Mouse (Mus musculus) neural tube, embryonic 15.5 days (tissue): ENCODE data around the gene Baiap2. TPM values are rescaled to one million over a fixed set of nuclear protein-coding genes. Genes with fewer than 3 reads are reported as not detected.
A peak's percentile ranks its signal among the peaks of the same experiment; 100 is the strongest.

Source experiments
- ATAC-seq: fragments of 200-750 bp; cut with Nextera tagmentation; 2 replicates; pipeline ENCODE4 v1.8.0; 2017; ENCODE audit warnings: mild to moderate bottlenecking, moderate TSS enrichment, moderate library complexity; ENCODE audit not compliant: low FRiP score
- H3K27ac ChIP-seq: fragments of 300-500 bp; sonication (generic); replicated peaks from 2 replicates; pipeline ENCODE4 v1.5.1; 2015; ENCODE audit warnings: mild to moderate bottlenecking, inconsistent platforms
- H3K27me3 ChIP-seq: fragments of 300-500 bp; sonication (generic); replicated peaks from 2 replicates; pipeline ENCODE4 v1.6.1; 2015; ENCODE audit warnings: inconsistent platforms
- H3K36me3 ChIP-seq: fragments of 300-500 bp; sonication (generic); 2 replicates; pipeline ENCODE4 v1.6.1; 2015; ENCODE audit warnings: inconsistent platforms
- H3K4me1 ChIP-seq: fragments of 300-500 bp; sonication (generic); 2 replicates; pipeline ENCODE4 v1.6.1; 2015; ENCODE audit warnings: inconsistent platforms
- H3K4me2 ChIP-seq: fragments of 300-500 bp; sonication (generic); 2 replicates; pipeline ENCODE4 v1.6.1; 2015; ENCODE audit warnings: inconsistent platforms, mild to moderate bottlenecking, moderate library complexity
- H3K4me3 ChIP-seq: fragments of 300-500 bp; sonication (generic); replicated peaks from 2 replicates; pipeline ENCODE4 v1.5.1; 2015; ENCODE audit warnings: mild to moderate bottlenecking, inconsistent platforms
- H3K9ac ChIP-seq: fragments of 300-500 bp; sonication (generic); replicated peaks from 2 replicates; pipeline ENCODE4 v1.6.1; 2015; ENCODE audit warnings: mild to moderate bottlenecking, inconsistent platforms
- H3K9me3 ChIP-seq: fragments of 300-500 bp; sonication (generic); replicated peaks from 2 replicates; pipeline ENCODE4 v1.6.1; 2016; ENCODE audit warnings: inconsistent platforms
- WGBS: fragments of 180-500 bp; shearing (Covaris S2); methylation state at CpG from one replicate; pipeline ENCODE4 v1.1.7; 2015; ENCODE audit warnings: mixed read lengths; 5-methylcytosine and 5-hydroxymethylcytosine counted together
- polyA plus RNA-seq: library from polyadenylated mRNA; unstranded; fragments of >200 nt; fragmentation: Nextera tagmentation; extraction: Ambion mirVana; gene quantifications from 2 replicates; pipeline ENCODE4 v1.2.1, GENCODE M21; 2015

The Baiap2 gene
- polyA plus RNA-seq, 1 experiment from 2014 or later = 16.6 TPM

GRCm38 (mm10) chr11:119937772-119938502, 4.6 kb upstream of the Baiap2 start:
- no peak overlapping the region for H3K27ac ChIP-seq
- peaks cover 56% of the 10 kb centered on the region for H3K4me1 ChIP-seq
- WGBS = 64% methylated on average over 19 of the region's 19 CpGs
- no peaks in the 10 kb centered on the region for H3K27me3 ChIP-seq
- no peak overlapping the region for H3K9ac ChIP-seq
- H3K4me3 ChIP-seq = no peak overlapping the region
- ATAC-seq = no peak
- H3K4me2 ChIP-seq = no peak overlapping the region
- no peaks in the 10 kb centered on the region for H3K9me3 ChIP-seq
- H3K36me3 ChIP-seq = no peaks in the 10 kb centered on the region

GRCm38 (mm10) chr11:119939073-119939710, 3.4 kb upstream of the Baiap2 start:
- Histone ChIP-seq H3K4me3 (no peak overlapping the region), H3K27ac (no peak overlapping the region), H3K9ac (0 out of 2 replicates have a peak overlapping the region, but pooled peaks have one; percentile 21), H3K9me3 (no peaks in the 10 kb centered on the region), H3K4me2 (no peak overlapping the region), H3K36me3 (no peaks in the 10 kb centered on the region), H3K4me1 (peaks cover 68% of the 10 kb centered on the region), H3K27me3 (no peaks in the 10 kb centered on the region)
- 48% methylated on average over 8 of the region's 8 CpGs for WGBS
- no peak for ATAC-seq

GRCm38 (mm10) chr11:119939711-119940106, 2.9 kb upstream of the Baiap2 start:
- Histone ChIP-seq H3K27me3 (no peaks in the 10 kb centered on the region), H3K36me3 (no peaks in the 10 kb centered on the region), H3K9me3 (no peaks in the 10 kb centered on the region), H3K4me2 (no peak overlapping the region), H3K4me1 (peaks cover 73% of the 10 kb centered on the region), H3K4me3 (no peak overlapping the region), H3K9ac (no peak overlapping the region), H3K27ac (no peak overlapping the region)
- WGBS = 77% methylated on average over 4 of the region's 4 CpGs
- ATAC-seq = no peak

- no peak overlapping the region for H3K9ac ChIP-seq
- no peak overlapping the region for H3K27ac ChIP-seq
- ATAC-seq = no peak
- H3K27me3 ChIP-seq = no peaks in the 10 kb centered on the region
- WGBS = 57% methylated on average over 11 of the region's 11 CpGs
- H3K4me1 ChIP-seq = peaks cover 77% of the 10 kb centered on the region
- H3K4me3 ChIP-seq = no peak overlapping the region
- no peaks in the 10 kb centered on the region for H3K9me3 ChIP-seq
- no peak overlapping the region for H3K4me2 ChIP-seq
- H3K36me3 ChIP-seq = no peaks in the 10 kb centered on the region
Observed at GRCm38 (mm10) chr11:119940142-119940541, 2.4 kb upstream of the Baiap2 start.

GRCm38 (mm10) chr11:119941794-119942193, 769 bp upstream of the Baiap2 start:
- 3% methylated on average over 8 of the region's 8 CpGs for WGBS
- H3K36me3 ChIP-seq = no peaks in the 10 kb centered on the region
- 0 out of 2 replicates have a peak, but pooled peaks cover 4% of the 10 kb centered on the region for H3K27me3 ChIP-seq
- H3K4me3 ChIP-seq = peak overlapping the region; percentile 73
- H3K9me3 ChIP-seq = no peaks in the 10 kb centered on the region
- ATAC-seq = no peak
- peaks cover 73% of the 10 kb centered on the region for H3K4me1 ChIP-seq
- H3K27ac ChIP-seq = peak overlapping the region; percentile 83; the same call in 1 of the 2 replicates
- peak overlapping the region; percentile 97 for H3K4me2 ChIP-seq
- H3K9ac ChIP-seq = peak overlapping the region; percentile 62

GRCm38 (mm10) chr11:119942201-119942726, 299 bp upstream of the Baiap2 start:
- WGBS = under 1% methylated on average over 42 of the region's 43 CpGs
- Histone ChIP-seq H3K9me3 (no peaks in the 10 kb centered on the region), H3K9ac (peak overlapping the region; percentile 62), H3K4me1 (peaks cover 69% of the 10 kb centered on the region), H3K36me3 (no peaks in the 10 kb centered on the region), H3K4me3 (peak overlapping the region; percentile 73), H3K4me2 (peak overlapping the region; percentile 97), H3K27me3 (0 out of 2 replicates have a peak, but pooled peaks cover 4% of the 10 kb centered on the region), H3K27ac (peak overlapping the region; percentile 83)
- peak; percentile 39; the same call in 1 of the 2 replicates for ATAC-seq

GRCm38 (mm10) chr11:119943428-119943988, 945 bp downstream of the Baiap2 start:
- Histone ChIP-seq H3K27me3 (0 out of 2 replicates have a peak, but pooled peaks cover 4% of the 10 kb centered on the region), H3K4me1 (peaks cover 68% of the 10 kb centered on the region), H3K4me3 (peak overlapping the region; percentile 73), H3K9me3 (no peaks in the 10 kb centered on the region), H3K27ac (peak overlapping the region; percentile 60), H3K9ac (peak overlapping the region; percentile 76), H3K4me2 (peak overlapping the region; percentile 97), H3K36me3 (no peaks in the 10 kb centered on the region)
- 4% methylated on average over 32 of the region's 32 CpGs for WGBS
- peak; percentile 26 for ATAC-seq

GRCm38 (mm10) chr11:119945343-119945742, 2.8 kb downstream of the Baiap2 start:
- Histone ChIP-seq H3K9ac (no peak overlapping the region), H3K27ac (no peak overlapping the region; the same call in 1 of the 2 replicates), H3K27me3 (0 out of 2 replicates have a peak, but pooled peaks cover 4% of the 10 kb centered on the region), H3K36me3 (no peaks in the 10 kb centered on the region), H3K4me3 (no peak overlapping the region), H3K4me2 (peak overlapping the region; percentile 97), H3K4me1 (peaks cover 54% of the 10 kb centered on the region), H3K9me3 (no peaks in the 10 kb centered on the region)
- ATAC-seq = no peak
- 90% methylated on average over 7 of the region's 7 CpGs for WGBS

GRCm38 (mm10) chr11:119947426-119947825, 4.9 kb downstream of the Baiap2 start:
- WGBS = 100% methylated on average over 1 of the region's 1 CpGs
- peaks cover 44% of the 10 kb centered on the region for H3K4me1 ChIP-seq
- H3K9me3 ChIP-seq = no peaks in the 10 kb centered on the region
- H3K9ac ChIP-seq = no peak overlapping the region
- H3K36me3 ChIP-seq = no peaks in the 10 kb centered on the region
- H3K4me3 ChIP-seq = no peak overlapping the region
- H3K27ac ChIP-seq = no peak overlapping the region
- ATAC-seq = no peak
- 0 out of 2 replicates have a peak, but pooled peaks cover 4% of the 10 kb centered on the region for H3K27me3 ChIP-seq
- no peak overlapping the region for H3K4me2 ChIP-seq

- 0 out of 2 replicates have a peak, but pooled peaks cover 4% of the 10 kb centered on the region for H3K27me3 ChIP-seq
- H3K36me3 ChIP-seq = no peaks in the 10 kb centered on the region
- no peak overlapping the region for H3K4me2 ChIP-seq
- WGBS = 74% methylated on average over 2 of the region's 2 CpGs
- H3K9ac ChIP-seq = no peak overlapping the region
- peaks cover 47% of the 10 kb centered on the region for H3K4me1 ChIP-seq
- no peak for ATAC-seq
- H3K27ac ChIP-seq = no peak overlapping the region
- no peaks in the 10 kb centered on the region for H3K9me3 ChIP-seq
- no peak overlapping the region for H3K4me3 ChIP-seq
Observed at GRCm38 (mm10) chr11:119947897-119948296, 5.3 kb downstream of the Baiap2 start.

GRCm38 (mm10) chr11:119948305-119948704, 5.7 kb downstream of the Baiap2 start:
- H3K36me3 ChIP-seq = no peaks in the 10 kb centered on the region
- H3K27me3 ChIP-seq = 0 out of 2 replicates have a peak, but pooled peaks cover 4% of the 10 kb centered on the region
- H3K4me1 ChIP-seq = peaks cover 47% of the 10 kb centered on the region
- no peak overlapping the region for H3K9ac ChIP-seq
- WGBS = 72% methylated on average over 4 of the region's 4 CpGs
- no peak for ATAC-seq
- H3K27ac ChIP-seq = no peak overlapping the region
- H3K9me3 ChIP-seq = no peaks in the 10 kb centered on the region
- no peak overlapping the region for H3K4me3 ChIP-seq
- H3K4me2 ChIP-seq = no peak overlapping the region
